Mouse (Mus musculus) kidney, adult 18-20 months (tissue): ENCODE results near the gene Tbrg4.

Experiments used
- DNase-seq: peaks from one replicate; pipeline ENCODE4 v3.0.0; 2021

The Tbrg4 gene

DNA sequence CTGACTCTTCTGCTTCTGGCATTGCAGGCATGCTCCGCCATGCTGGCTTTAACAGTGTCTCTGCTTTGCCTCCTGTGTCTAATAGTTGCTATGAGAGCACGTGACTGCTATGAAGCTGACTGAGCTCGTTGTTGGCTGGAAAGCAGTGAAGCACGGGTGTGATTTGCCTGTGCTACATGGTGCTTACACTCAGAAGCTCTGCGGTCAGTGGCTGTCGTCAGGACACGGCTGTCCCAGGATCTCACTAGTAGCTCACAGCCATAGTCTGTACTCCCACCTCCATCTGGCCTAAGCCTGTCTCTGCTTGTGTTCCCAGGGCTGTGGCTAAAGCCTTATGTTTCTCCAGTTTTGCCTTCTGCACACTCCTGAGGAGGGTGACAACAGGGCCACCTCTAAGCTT lies 37.6 kb downstream of the Tbrg4 start:
- DNase-seq: no peak

DNA sequence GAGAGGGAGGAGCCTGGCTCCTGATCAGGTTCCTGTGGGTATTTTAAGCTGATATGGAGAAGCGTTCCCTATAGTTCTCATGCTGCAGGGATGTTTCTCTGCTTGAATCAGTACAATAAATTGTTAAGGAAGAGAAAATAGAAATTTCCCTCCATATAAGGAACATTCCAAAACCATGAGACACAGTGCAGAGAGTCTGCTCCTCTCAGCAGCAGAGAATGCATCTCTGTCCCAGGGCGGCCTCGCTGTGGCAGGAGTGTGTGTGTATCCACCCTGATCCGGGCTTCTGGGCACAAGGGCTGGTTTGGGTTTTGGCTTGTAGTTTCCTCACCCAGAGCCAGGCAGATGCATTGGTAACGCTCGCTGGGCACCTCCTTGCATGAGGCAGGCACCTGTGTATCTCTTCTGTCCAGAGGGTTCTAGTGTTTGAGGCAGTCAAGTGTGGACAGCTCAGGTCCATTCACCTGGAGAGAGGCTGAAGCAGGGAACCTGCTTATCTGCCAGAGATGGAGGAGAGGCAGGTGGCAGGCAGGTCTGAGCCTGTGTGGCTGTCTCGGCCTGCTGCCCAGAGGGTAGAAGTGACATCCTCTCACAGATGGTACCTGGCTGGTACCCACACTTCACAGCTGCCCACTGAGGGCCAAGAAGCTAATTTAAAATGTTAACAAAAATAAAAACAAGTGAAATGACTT lies 38.5 kb downstream of the Tbrg4 start:
- no peak for DNase-seq

DNA sequence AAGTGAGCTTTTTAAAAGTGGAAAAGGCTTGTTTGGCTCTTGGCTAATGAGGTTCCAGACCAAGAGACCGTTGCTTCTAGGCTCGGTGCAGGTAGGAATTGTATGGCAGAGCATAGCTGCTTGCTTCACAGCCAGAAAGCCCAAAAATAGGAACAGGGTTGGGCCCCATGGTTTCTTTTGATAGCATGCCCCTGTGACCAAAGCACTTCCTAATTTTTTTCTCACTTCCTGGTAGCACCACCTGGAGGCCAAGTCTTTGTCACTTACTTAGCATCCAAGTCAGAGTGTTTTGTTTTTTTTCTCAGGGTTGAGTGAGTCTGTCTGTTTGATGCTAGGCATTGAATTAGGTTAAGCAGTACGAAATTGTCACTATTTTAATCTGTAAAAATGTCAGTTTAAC lies 39.2 kb downstream of the Tbrg4 start:
- no peak for DNase-seq

DNA sequence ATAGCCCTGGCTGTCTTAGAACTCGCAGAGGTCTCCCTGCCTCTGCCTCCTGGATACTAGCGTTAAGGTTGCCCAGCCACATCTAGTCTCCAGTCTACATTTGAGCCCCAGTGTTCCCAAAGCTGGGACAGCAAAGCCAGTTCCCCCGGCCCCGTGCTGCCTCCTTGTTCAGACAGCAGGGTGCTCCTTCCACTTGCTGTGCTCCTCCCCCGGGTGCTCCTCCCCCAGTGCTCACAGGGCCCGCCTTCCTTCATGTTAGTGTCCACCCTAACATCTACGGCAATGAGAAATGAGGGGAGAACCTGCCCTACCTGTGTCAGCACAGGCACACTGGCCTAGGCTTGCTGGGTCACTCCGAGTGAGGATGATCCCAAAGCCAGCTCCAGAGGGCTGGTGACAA lies 40.1 kb downstream of the Tbrg4 start:
- no peak for DNase-seq

DNA sequence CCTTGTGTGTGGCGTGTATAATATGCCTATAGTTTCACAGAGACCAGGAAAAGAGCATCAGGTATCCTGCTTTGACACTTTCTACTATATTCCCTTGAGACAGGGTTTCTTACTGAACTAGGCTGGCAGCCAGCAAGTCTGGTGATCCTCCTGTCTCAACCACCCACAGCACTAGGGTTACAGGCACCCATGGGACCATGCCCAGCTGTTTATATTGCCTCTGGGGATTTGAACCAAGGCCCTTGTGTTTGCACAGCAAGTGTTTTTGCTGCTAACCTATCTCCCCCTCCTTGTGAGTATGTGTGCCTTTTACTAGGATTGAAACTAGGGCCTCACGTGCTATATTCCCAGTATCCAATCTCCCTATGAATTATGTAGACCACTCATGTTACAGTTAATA lies 44.3 kb downstream of the Tbrg4 start:
- no peak for DNase-seq

DNA sequence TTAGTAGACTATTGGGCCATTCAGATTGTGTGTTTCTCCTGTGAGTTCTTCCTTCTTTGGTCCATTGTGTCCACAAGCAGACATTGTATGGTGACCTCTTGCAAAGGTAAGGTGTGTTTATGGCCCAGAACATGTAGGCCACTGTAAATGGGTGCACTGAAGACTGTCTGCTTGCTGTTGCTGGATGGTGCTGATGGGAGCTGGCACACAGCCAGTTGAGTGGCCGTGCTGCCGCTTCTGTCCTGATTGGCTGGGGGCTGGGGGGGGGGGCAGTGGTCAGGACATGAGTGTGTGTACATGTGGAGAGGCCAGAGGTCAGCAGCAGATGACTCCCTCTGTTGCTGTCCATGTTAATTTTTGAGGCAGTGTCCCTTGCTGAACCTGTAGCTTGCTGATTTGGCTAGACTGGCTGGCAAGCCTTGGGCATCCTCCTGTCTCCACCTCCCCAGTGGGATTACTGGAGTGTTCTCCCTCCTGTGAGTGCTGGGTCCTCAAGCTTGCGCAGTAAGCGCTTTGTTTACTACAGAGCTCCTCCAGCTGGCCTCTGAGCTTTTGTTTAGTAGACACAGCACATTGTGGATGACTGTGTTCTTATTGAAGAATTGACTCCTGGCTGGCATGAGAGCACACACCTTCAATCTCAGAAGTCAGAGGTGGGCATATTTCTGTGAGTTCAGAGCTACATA lies 45.7 kb downstream of the Tbrg4 start:
- DNase-seq: no peak

DNA sequence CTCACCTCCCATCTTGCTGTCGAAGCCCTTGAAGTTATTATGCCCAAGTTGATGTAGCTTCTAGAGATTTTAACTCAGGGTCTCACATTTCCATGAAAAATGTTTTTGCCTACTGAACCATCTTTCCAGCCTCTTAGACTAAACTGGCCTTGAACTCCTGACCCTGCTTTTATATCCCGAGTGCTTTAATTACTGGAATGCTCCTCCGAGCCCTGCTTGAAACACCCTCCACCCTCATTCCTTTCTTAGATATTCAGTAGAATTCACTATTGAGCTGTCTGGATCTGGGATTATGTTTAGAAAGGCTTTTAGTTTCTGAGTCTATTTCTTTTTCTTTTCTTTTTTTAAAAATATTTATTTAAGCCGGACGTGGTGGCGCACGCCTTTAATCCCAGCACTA lies 46.5 kb downstream of the Tbrg4 start:
- DNase-seq: no peak

DNA sequence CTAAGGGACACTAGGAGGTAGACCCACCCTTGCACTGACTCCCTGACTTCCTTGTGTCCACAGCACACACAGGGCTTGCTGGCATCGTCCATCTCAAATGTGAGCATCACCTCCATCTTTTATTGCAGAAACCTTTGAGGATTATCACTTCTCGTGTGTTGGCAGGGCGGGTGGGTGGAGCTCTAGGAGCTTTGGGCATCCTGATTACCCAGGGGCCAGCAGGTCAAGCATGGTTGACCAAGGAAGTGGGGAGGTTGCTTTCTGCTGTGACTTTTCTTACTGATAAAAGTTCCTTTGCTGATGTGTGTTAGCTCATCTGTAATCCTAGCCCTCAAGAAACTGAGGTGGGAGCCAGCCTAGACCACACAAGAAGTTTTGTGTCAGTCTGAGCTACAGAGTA lies 49.7 kb downstream of the Tbrg4 start:
- no peak for DNase-seq

DNA sequence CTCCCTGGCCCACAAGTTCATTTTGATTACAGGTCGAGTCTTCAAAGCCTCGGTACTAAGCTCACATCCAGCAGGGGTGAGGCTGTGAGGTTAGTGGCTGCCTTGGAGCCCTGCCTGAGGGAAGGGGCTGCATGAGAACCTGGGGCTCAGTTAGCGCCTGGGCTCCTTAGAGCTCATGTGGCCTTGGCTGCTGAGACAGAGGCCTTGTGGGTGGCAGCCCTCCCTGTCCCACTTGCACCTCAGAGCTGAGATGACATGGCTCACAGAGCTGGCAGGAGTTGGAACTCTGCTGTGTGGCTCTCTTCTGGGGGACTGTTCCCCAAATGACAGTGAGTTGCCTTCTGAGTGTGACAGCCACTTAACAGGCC lies 56.5 kb downstream of the Tbrg4 start:
- no peak for DNase-seq

DNA sequence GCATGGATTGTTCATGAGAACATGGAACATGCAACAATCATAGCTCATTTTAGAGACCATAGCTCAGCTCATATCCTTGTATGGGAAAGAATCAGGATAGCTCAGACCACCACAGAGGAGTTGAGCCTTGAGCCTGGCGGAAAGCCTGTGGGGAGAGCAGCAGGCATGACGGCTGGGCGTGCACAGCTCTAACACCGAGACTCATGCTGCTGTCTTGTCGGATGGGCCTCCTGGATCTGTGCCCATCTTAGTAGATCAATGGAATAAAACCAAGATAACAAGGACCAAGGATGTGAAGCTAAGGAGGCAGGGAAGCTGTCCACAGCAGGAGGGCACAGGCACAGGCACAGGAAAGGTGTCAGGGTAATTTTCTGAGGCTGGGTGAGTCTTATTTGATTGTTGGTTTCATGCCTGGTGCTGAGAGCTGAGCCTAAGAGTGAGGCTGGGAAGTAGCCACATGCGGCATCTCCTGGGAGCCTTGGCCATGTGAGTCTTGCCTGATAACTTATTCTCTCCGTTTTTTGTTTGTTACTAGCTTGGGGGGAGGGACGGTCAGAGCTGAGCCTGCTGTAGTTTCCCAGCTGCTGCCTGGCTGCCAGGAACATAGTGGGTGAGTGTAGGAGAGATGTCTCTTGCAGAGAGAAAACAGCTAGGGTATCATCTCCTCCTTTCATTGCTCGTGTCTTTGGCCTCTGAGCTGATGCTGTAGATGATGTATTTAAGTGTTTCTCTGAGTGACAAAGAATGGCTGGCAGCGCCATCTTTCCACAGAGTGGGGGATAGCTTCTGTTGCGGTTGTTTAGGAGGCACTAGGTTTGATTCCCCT lies 57.1 kb downstream of the Tbrg4 start:
- DNase-seq: no peak

DNA sequence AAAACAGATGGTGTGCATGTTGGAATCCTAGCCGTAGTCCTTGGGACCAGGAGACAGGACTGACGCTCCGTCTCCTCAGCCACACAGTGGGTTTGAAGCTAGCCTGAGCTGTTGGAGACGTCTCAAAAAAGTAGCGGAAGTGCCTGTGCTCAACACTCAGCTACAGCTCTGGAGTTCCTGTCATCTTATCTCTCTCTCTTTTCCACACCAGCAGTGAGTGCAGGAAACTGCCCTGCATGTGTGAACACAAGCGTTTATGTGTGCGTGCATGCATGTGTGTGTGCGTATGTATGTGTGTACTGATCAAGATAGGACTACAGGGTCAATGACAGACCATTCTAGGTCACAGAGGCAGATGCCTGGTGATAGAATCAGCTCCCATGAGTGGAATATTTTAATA lies 57.9 kb downstream of the Tbrg4 start:
- no peak for DNase-seq

DNA sequence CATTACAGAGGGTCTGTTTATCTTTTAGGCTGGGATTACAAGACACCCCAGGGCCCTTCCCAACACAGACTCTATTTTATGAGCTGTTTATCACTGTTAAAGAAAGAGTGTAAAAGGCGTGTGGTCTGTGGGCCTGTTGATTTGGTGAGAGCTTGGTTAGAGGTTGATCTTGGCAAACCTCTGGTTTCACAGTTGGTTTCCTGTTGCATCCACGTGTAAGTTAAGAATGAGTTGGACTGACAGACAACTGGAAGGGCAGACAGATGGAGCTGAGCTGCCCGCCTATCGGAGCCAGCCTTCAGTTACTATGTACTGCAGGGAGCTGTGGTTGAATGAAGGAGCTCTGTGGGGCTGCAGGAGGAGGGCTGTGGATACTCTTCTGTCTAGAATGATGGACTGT lies 59.4 kb downstream of the Tbrg4 start:
- no peak for DNase-seq
